Mouse (Mus musculus) heart, embryonic 14.5 days (tissue): ENCODE measurements around the gene Cst11. TPM values are rescaled to one million over a fixed set of nuclear protein-coding genes. Genes with fewer than 3 reads are reported as not detected.
A peak's percentile ranks its signal among the peaks of the same experiment; 100 is the strongest.

ENCODE experiments used
- ATAC-seq: fragments of 200-750 bp; cut with Nextera tagmentation; 2 replicates; pipeline ENCODE4 v1.8.0; 2017; ENCODE audit warnings: low read depth, moderate TSS enrichment; ENCODE audit not compliant: insufficient number of reproducible peaks, insufficient read depth, low FRiP score
- H3K27ac ChIP-seq, 2 experiments: fragments of 200-500 bp in 1 of 2; fragments of 300-500 bp in 1 of 2; sonication (generic) in 1 of 2; replicated peaks in 1 of 2; 2 replicates each; pipeline ENCODE4 v1.5.1; 2012 to 2014; ENCODE audit warnings: low read depth in 2 of 2, low read length in 2 of 2, control low read depth in 1 of 2, mild to moderate bottlenecking in 1 of 2, mixed read lengths in 1 of 2; ENCODE audit not compliant: control insufficient read depth in 1 of 2, insufficient read depth in 1 of 2
- H3K27me3 ChIP-seq: fragments of 300-500 bp; sonication (generic); 2 replicates; pipeline ENCODE4 v1.6.1; 2014; ENCODE audit warnings: mild to moderate bottlenecking, low read length, control low read depth; ENCODE audit not compliant: control insufficient read depth, insufficient read depth
- H3K36me3 ChIP-seq: fragments of 300-500 bp; sonication (generic); 2 replicates; pipeline ENCODE4 v1.6.1; 2014; ENCODE audit warnings: mild to moderate bottlenecking, control low read depth, low read length, mixed read lengths; ENCODE audit not compliant: control insufficient read depth, insufficient read depth
- H3K4me1 ChIP-seq, 2 experiments: fragments of 200-500 bp in 1 of 2; fragments of 300-500 bp in 1 of 2; sonication (generic) in 1 of 2; 2 replicates each; pipeline ENCODE4 v1.6.1; 2012 to 2014; ENCODE audit warnings: low read length in 2 of 2, control low read depth in 1 of 2, mixed read lengths in 1 of 2; ENCODE audit not compliant: control insufficient read depth in 2 of 2, insufficient read depth in 2 of 2
- H3K4me2 ChIP-seq: fragments of 300-500 bp; sonication (generic); 2 replicates; pipeline ENCODE4 v1.6.1; 2014; ENCODE audit warnings: mild to moderate bottlenecking, low read length
- H3K4me3 ChIP-seq, 2 experiments: fragments of 200-500 bp in 1 of 2; fragments of 300-500 bp in 1 of 2; sonication (generic) in 1 of 2; 2 replicates each; pipeline ENCODE4 v1.5.1; 2012 to 2014; ENCODE audit warnings: low read length in 2 of 2, mild to moderate bottlenecking in 2 of 2, control low read depth in 1 of 2, low read depth in 1 of 2, moderate library complexity in 1 of 2; ENCODE audit not compliant: control insufficient read depth in 1 of 2, insufficient read depth in 1 of 2
- H3K9ac ChIP-seq: fragments of 300-500 bp; sonication (generic); 2 replicates; pipeline ENCODE4 v1.6.1; 2014; ENCODE audit warnings: mild to moderate bottlenecking, low read length
- H3K9me3 ChIP-seq: fragments of 300-500 bp; sonication (generic); 2 replicates; pipeline ENCODE4 v1.6.1; 2016; ENCODE audit warnings: low read length, control low read depth; ENCODE audit not compliant: control insufficient read depth
- WGBS: fragments of 180-500 bp; shearing (Covaris S2); extraction: QIAGEN DNeasy Blood & Tissue Kit; methylation state at CpG from one replicate; pipeline ENCODE4 v1.1.7; 2014; 5-methylcytosine and 5-hydroxymethylcytosine counted together
- polyA plus RNA-seq: library from polyadenylated mRNA; unstranded; fragments of >200 nt; fragmentation: Nextera tagmentation; extraction: Ambion mirVana; gene quantifications from 2 replicates; pipeline ENCODE4 v1.2.1, GENCODE M21; 2014

Gene Cst11
- polyA plus RNA-seq, 1 experiment from 2014 or later = not detected

DNA sequence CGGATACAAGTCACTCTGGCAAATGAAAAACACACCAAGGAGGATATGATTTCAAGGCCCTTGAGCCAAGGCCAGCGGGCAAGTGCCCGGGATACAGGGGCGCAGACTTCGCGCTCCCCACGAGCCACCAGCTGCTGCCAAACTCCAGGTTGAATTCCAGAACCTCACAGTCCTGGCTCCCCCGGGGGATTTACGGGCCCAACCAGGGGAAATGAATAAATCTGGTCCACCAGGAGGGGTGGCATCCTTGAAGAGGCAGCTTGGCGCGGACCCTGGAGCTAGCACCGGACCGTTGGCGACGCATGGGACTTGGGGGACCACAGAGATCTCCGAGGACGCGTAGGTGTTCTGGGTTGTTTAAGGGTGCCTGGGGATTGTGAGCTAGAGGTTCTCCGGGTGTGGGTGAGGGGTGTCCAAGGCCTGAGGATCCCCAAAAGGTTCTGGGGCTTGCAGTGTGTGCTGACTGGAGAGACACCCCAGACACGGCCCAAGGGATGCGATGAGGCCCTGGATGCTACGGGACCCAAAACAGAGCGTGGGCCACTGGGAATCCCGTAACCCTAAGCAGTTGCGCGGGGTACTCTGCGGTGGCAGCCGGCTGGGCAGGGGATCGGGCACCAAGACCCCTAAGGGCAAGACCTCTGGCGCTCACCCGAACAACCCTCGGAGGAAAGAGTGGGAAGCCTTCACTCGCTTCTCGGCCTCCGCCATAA is 39.5 kb downstream of the Cst11 start:
- Histone ChIP-seq H3K27ac (0 out of 4 replicates have a peak overlapping the region, but pooled peaks of 1 of the 2 experiments have one; percentile 38), H3K4me1 (no peaks in the 10 kb centered on the region), H3K4me3 (peak overlapping the region; percentile 79 to 80), H3K9me3 (0 out of 2 replicates have a peak, but pooled peaks cover 3% of the 10 kb centered on the region), H3K4me2 (peak overlapping the region; percentile 90), H3K27me3 (no peaks in the 10 kb centered on the region), H3K9ac (peak overlapping the region; percentile 86), H3K36me3 (no peaks in the 10 kb centered on the region)
- ATAC-seq = peak; percentile 41
- WGBS = under 1% methylated on average over 35 of the region's 35 CpGs

DNA sequence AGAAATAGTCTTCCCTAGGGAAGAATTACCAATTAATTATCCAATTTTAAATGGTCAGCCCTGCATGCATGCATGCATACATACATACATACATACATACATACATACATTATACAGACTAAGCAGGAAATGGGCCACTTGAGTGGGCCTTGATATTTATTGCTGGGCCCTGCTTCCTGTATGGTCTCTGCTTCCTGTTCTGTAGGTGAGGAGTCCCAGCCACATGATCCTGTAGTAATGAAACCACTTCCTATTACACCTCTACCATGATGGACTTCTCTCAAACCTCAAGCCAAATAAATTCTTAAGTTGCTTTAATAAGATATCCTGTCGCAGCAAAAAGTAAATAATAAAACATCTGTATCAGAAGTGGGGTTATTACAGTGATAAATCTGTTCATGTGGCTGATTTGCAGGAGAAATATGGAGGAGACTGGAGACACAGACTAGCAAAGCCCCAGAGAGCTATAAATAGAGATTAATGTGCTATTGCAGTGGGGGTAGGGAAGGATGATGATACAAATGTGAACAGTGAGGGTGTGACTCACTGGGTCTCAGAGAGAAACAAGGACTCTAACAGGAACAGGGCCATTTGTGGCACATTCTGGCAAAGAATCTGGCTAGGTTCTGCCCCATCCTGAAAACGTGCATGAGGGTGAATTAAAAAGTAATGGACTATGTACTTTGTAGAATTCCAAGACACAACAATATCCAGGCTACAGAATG is 51.9 kb downstream of the Cst11 start:
- 69% methylated on average over 2 of the region's 2 CpGs for WGBS
- Histone ChIP-seq H3K27ac (no peak overlapping the region), H3K27me3 (no peaks in the 10 kb centered on the region), H3K4me1 (peaks cover 5 to 19% of the 10 kb centered on the region in 2 experiments), H3K9ac (no peak overlapping the region), H3K36me3 (no peaks in the 10 kb centered on the region), H3K9me3 (no peaks in the 10 kb centered on the region), H3K4me2 (no peak overlapping the region), H3K4me3 (no peak overlapping the region)
- no peak for ATAC-seq

Other genes with a start within 250 kb of the Cst11 start
- gene Nxt1, start 98.9 kb downstream of the Cst11 start, polyA plus RNA-seq = 46.2 and 52.3 TPM in 2 replicates
- gene Gzf1, start 90.5 kb downstream of the Cst11 start, polyA plus RNA-seq = 15.6 and 17.9 TPM in 2 replicates
- 3.0 and 3.4 TPM in 2 replicates for gene Napb, start 39.0 kb downstream of the Cst11 start, polyA plus RNA-seq
- gene Cstl1, start 21.1 kb downstream of the Cst11 start, polyA plus RNA-seq = not detected in 2 replicates
- gene 8030411F24Rik, start 10.5 kb upstream of the Cst11 start, polyA plus RNA-seq = not detected in 2 replicates
- not detected in 2 replicates for gene Cst12, start 17.9 kb upstream of the Cst11 start, polyA plus RNA-seq
- not detected in 2 replicates for gene Cst8, start 27.3 kb upstream of the Cst11 start, polyA plus RNA-seq
- gene Cst13, start 48.6 kb upstream of the Cst11 start, polyA plus RNA-seq = not detected in 2 replicates
- gene Cst9, start 63.6 kb upstream of the Cst11 start, polyA plus RNA-seq = 3.0 and 6.8 TPM in 2 replicates
- 0.32 TPM in 1 of 2 replicates, not detected in the other for gene 9230104L09Rik, start 93.5 kb upstream of the Cst11 start, polyA plus RNA-seq
- 901 and 992 TPM in 2 replicates for gene Cst3, start 104.2 kb upstream of the Cst11 start, polyA plus RNA-seq
- gene Gm1330, start 231.8 kb upstream of the Cst11 start, polyA plus RNA-seq = not detected in 2 replicates
- not detected in 2 replicates for gene Gm10750, start 245.7 kb upstream of the Cst11 start, polyA plus RNA-seq